Mouse (Mus musculus) adrenal gland, postnatal 36 days (tissue): ENCODE results near the gene Olfr558. TPM values are rescaled to one million over a fixed set of nuclear protein-coding genes. Genes with fewer than 3 reads are reported as not detected.

Source experiments
- DNase-seq, 2 experiments: peaks; one replicate each; pipeline ENCODE4 v3.0.0; 2021; ENCODE audit warnings: mixed read lengths in 1 of 2
- long read RNA-seq, 2 experiments: library from polyadenylated mRNA; stranded (forward); transcript quantifications; one replicate each; pipeline ENCODE4 v2.0.0; 2021; ENCODE audit warnings: borderline sequencing depth in 2 of 2
- total RNA-seq, 2 experiments: library from RNA; stranded (reverse); gene quantifications; 2 replicates each; pipeline ENCODE4 v1.2.3; 2021

Gene Olfr558
- under 1 TPM; 0.33 TPM for total RNA-seq
- long read RNA-seq, experiment 1 = 0 reads
- long read RNA-seq, experiment 2 = 0 reads

- no peak for DNase-seq
Measured at GRCm38 (mm10) chr7:102701915-102702314, at the start of gene Olfr558. Gene Olfr558 (plus strand): TSS chr7:102702215.

DNA sequence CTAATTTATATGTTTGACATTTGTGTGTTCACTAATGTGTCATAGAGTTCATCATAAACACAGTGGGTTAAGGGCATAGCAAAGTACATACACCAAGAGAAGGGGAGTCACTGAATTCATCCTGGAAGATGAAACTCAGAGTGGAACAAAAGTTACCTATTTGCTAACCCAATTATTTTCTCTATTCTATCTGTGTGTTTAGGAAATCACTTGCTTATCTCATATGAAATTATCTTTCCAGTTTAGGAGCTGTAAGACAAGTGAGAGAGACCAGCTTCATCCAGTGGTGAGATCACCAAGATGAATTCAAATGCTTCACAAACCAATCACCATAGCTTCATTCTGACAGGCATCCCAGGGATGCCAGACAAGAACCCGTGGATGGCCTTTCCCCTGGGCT lies 43.5 kb upstream of the Olfr558 start, which contains the start of gene Olfr555:
Olfr555 (plus strand) TSS at position 301 of the 400 bp plus-strand sequence.
- no peak for DNase-seq

- no peak for DNase-seq
Measured at GRCm38 (mm10) chr7:102664599-102664998, 37.4 kb upstream of the Olfr558 start, which contains the start of gene Olfr556. Gene Olfr556 (plus strand): TSS chr7:102664899.

DNA sequence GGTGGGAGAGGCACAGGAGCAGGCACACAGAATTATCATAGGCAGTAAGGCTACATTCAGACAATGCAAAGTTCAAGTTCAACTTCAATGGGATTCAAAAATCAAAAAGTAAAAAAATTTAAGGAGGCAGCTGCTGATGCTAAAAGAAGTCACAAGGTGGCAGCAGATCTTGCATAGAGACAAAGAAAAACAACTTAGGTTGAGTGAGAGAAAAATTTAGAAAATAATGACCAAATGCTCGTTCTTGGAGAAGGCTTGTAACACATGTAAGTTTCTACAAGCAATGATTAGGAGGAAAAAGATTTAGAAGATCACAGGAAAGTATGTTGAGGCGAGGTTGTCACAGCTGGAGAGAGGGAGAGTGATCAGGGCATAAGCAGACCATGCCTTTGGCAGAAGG lies 36.6 kb upstream of the Olfr558 start:
- no peak for DNase-seq

GRCm38 (mm10) chr7:102676225-102676624 lies 25.8 kb upstream of the Olfr558 start:
- DNase-seq = no peak

DNA sequence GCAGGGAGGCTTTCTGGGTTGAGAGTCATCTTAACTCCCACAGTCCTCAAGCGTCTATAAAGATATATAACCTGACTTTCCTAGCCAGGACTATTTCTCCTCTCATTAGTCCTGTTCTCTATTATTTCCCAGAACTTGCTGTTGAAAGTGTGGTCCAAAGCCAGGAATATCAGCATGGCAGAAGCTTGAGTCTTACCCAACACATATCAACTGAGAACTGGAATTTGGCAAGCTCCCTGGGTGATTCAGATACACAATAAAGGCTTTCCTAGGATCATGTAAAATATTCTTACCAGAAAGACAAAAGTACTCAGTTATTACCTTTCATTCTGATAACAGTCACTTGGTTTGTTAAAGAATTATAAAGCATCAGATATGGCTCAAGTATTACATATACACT lies 20.1 kb upstream of the Olfr558 start:
- DNase-seq = no peak

- peak; percentile 94 to 95 for DNase-seq
Measured at GRCm38 (mm10) chr7:102686944-102687501, 15.0 kb upstream of the Olfr558 start, which contains the start of gene Trim68. Gene Trim68 (minus strand): TSS chr7:102687327.

DNA sequence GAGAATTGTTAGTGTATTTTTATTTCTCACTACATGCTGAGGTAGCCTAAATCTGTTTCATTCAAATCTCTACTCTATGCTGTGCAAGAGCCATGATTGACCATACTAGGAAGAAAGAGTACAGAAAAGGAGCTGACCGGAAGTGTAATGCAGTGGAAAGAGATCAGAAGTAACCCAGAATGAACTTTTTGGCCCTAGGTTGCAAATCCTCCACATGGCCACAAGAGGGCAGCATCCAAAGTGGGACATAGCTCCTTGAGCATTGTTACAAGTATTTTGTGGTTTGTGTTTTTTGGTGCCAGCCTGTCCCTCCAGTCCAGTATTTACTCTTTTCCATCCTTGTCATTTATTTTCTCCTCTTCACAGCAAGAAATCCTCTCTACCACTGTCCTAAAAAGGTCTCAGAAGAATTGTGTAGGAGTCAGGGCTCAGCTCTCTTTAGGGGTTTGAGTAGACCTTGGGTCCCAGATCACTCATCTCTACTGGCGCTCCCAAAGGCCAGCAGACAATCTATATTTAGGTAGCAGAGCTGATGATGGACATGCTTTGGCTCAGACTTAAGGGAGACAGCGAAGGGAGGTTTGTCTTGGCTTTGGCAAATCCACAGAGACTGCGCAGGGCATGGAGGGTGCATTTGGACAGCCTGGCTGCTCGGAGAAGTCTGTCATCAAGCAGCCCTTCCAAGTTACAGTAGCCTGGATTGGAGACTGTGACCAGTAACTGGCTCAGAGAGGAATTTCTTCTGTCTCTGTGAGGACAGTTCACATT lies 6.5 kb upstream of the Olfr558 start, which contains the start of gene Olfr557:
Olfr557 (plus strand) TSS at position 553 of the 768 bp plus-strand sequence.
- peak; percentile 51 to 64 for DNase-seq

DNA sequence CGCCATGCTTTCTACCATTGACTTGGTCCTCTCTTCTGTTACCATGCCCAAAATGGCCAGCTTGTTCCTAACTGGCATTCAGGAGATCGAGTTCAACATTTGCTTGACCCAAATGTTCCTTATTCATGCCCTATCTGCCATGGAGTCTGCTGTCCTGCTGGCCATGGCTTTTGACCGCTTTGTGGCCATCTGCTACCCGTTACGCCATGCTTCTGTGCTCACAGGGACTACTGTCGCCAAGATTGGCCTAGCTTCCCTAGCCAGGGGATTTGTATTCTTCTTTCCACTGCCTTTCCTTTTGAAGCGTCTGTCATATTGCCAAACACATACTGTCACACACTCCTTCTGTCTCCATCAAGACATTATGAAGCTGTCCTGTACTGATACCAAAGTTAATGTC lies 3.6 kb upstream of the Olfr558 start:
- DNase-seq = no peak

DNA sequence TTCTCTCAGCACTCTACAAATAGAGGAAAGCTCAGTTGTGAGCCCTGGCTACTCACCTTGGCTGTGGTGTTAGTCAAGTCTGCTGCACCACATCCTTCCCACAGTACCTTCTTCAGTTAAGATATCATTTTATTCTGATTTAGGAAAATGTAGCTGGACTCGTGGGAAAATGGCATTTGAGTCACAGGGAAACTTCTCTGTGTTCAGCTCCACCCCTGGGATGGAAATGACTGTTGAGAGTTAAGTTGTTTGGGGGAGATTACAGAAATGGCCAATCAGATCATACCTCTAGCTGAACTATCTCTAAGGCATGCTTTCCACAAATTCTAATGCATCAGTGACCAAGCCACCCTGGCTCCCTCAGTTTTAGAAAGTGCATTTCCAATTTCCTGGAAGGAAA lies 17.0 kb downstream of the Olfr558 start, which contains the start of gene Olfr33:
Olfr33 (minus strand) TSS at position 101 of the 400 bp plus-strand sequence.
- DNase-seq = no peak

- no peak for DNase-seq
Measured at GRCm38 (mm10) chr7:102727391-102727790, 25.4 kb downstream of the Olfr558 start, which contains the start of gene Olfr559. Gene Olfr559 (minus strand): TSS chr7:102727491.

DNA sequence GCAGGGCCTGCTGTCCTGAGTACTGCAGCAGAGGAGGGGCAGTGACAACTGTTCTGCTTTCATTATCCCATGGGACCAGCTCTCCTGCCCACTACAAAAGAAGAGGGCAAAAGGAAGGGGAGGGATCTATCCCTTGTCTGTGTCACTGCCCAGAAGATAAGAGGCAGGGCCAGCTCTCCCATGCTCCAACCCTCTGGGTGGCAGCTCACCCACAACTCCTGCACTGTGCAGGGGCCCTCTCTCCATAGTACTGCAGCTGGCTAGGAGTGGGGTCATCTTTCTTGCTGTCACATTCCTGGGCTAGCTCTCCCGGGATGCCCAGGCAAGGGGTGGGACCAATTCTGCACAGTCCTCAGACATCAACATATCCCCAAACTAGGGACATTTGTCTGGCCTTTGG lies 31.8 kb downstream of the Olfr558 start:
- DNase-seq = no peak

DNA sequence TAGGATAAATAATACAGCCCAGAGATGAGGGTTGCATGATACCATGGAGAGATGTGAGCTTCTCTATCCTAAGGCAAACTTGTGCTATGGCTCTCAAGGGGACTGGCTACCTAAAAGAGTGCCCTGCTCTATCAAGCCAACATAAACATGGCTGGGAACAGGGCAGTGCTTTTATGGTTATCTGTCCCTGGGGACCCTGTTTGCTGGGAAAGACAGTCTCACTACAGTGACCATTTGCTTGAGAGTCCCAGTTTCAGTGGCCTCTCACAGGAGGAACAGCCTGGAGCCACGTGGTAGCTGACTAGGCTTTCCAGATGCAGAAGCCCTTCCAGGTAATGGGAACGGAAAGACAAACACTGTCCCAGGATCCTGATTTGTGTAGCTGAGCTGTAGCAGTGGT lies 35.7 kb downstream of the Olfr558 start:
- DNase-seq = no peak

DNA sequence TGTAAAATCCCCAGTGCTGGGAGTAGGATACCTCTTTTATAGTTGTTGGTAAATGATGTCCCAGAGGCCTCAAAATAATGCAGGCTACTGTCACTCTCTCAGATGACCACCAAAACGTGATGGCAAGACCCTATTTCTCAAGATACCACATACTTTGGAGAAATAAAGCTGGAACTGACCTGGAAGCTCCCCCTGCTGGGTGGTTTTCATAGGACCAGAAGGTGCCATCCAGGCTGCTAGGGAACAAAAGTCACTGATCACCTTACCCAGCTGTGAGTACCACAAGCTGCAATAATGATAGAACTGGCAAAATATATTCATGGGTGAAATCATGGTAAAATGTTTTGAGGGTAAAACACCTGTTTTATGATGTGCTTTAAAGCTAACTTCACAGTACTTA lies 50.1 kb downstream of the Olfr558 start:
- peak in 1 of 2 experiments; percentile 34 for DNase-seq

DNA sequence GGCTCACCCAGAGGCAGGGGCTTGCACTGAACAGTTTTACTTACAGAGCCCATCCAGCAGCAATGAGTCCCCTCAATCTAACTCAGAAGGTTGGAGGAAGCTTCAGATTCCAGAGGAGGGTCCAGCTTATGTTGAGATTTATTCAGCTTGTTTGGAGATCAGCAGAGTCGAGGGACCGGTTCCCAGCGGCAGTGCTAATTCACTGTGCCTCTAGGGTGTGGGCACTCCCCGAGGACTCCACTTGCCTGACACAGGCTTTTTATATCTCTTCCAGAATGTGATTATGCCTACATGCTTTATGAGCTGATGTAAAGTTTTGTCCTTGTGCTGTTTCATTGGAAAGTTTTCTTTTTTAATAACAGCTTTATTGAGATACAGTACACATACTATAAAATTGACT lies 57.3 kb downstream of the Olfr558 start, which contains the start of the genes Olfr560 and Olfr78:
Olfr560 (minus strand) TSS at position 101 of the 400 bp plus-strand sequence.
Olfr78 (minus strand) TSS at position 206 of the 400 bp plus-strand sequence.
- no peak for DNase-seq

Other genes with a start within 250 kb of the Olfr558 start
- not detected for gene Olfr543, start 220.5 kb upstream of the Olfr558 start, total RNA-seq
- gene Olfr544, start 213.9 kb upstream of the Olfr558 start, total RNA-seq = not detected
- not detected for gene Olfr545, start 202.6 kb upstream of the Olfr558 start, total RNA-seq
- gene Olfr547, start 167.5 kb upstream of the Olfr558 start, total RNA-seq = not detected
- not detected for gene Olfr548-ps1, start 161.3 kb upstream of the Olfr558 start, total RNA-seq
- not detected for gene Olfr549, start 152.3 kb upstream of the Olfr558 start, total RNA-seq
- 10 to 100 TPM; 13.0 to 16.4 TPM for gene Trim21, start 136.7 kb upstream of the Olfr558 start, total RNA-seq
- not detected for gene Olfr550, start 130.8 kb upstream of the Olfr558 start, total RNA-seq
- gene Olfr551, start 110.3 kb upstream of the Olfr558 start, total RNA-seq = not detected
- under 1 TPM in 1 of 2 experiments, not detected in 1; 0.07 TPM for gene Olfr552, start 104.4 kb upstream of the Olfr558 start, total RNA-seq
- not detected for gene Olfr553, start 84.0 kb upstream of the Olfr558 start, total RNA-seq
- not detected for gene Olfr554, start 63.8 kb upstream of the Olfr558 start, total RNA-seq
- gene Olfr555, start 43.4 kb upstream of the Olfr558 start, total RNA-seq = not detected
- not detected for gene Olfr556, start 37.3 kb upstream of the Olfr558 start, total RNA-seq
- 1 to 10 TPM; 8.2 to 9.8 TPM for gene Trim68, start 14.9 kb upstream of the Olfr558 start, total RNA-seq
- gene Olfr557, start 6.3 kb upstream of the Olfr558 start, total RNA-seq = not detected
- gene Olfr33, start 16.9 kb downstream of the Olfr558 start, total RNA-seq = not detected
- not detected for gene Olfr559, start 25.3 kb downstream of the Olfr558 start, total RNA-seq
- gene Olfr560, start 57.2 kb downstream of the Olfr558 start, total RNA-seq = not detected
- gene Olfr78, start 57.3 kb downstream of the Olfr558 start, total RNA-seq = under 1 TPM; 0.20 to 0.26 TPM
- gene Olfr561, start 69.0 kb downstream of the Olfr558 start, total RNA-seq = not detected
- not detected for gene Olfr564, start 101.3 kb downstream of the Olfr558 start, total RNA-seq
- gene Olfr566, start 156.6 kb downstream of the Olfr558 start, total RNA-seq = not detected
- gene Olfr568, start 174.9 kb downstream of the Olfr558 start, total RNA-seq = not detected
- not detected for gene Olfr569, start 188.7 kb downstream of the Olfr558 start, total RNA-seq
- not detected for gene Olfr570, start 192.4 kb downstream of the Olfr558 start, total RNA-seq
- not detected for gene Olfr571, start 215.3 kb downstream of the Olfr558 start, total RNA-seq
- not detected for gene Olfr572, start 222.2 kb downstream of the Olfr558 start, total RNA-seq
- not detected for gene Olfr573-ps1, start 240.4 kb downstream of the Olfr558 start, total RNA-seq
- gene Olfr574, start 246.3 kb downstream of the Olfr558 start, total RNA-seq = not detected